Mouse (Mus musculus) cerebellum, adult 9-10 months (tissue): ENCODE results near the gene 4931428L18Rik.
"Not testable (repeated sequence)": the region's sequence is repeated elsewhere in the genome, so short reads cannot be mapped to it uniquely, and the experiment has no call there.

Experiments used
- DNase-seq: peaks from one replicate; pipeline ENCODE4 v3.0.0; 2022

The 4931428L18Rik gene

DNA sequence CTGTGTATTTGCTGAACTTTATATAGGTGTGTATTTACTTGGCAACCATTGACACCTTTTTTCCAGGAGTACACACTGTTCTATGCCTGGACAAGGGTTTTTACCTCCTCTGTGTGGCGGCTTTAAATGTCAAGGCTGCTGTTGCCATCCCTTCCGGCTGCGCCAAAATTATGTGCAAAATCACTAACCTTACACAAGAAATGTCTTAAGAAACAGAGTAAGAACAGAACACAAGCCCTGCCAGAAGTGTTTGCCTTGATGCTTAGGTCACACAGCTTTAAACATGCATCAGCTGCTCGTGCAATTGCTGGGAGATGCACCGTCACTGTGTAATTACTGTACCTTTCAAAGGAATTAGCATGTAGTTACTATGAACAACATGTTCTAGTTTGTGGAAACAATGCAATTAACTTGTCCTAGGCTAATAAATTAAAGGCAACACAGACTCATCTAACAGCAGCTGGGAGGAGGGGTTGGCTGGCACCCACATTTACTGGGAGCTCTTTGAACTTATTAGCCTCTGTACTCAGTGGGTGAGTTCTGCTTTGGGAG, 171.0 kb downstream of the 4931428L18Rik start:
- DNase-seq: no peak

- DNase-seq: no peak
Observed at GRCm38 (mm10) chr1:31049954-31050652, 172.4 kb downstream of the 4931428L18Rik start.

DNA sequence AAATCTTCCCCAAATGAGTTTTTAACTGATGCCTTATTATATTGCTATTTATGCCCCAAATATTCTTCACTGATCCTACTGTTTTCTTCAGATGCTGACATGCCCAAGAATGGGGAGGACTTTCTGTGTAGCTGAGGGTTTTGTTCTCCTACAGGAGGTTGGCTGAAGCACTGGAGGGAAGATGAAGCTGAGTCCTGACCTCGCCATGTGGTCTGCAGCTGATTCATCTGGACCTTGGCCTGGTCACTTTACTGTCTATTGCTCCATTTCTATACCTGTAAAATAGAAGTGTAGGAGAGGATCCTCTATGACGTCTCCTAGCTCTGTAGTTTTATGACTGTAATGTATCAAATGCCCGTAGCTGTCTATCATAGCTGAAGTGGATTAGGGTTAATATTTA, 179.3 kb downstream of the 4931428L18Rik start:
- no peak for DNase-seq

GRCm38 (mm10) chr1:31042793-31043192, 179.7 kb downstream of the 4931428L18Rik start:
- no peak for DNase-seq

GRCm38 (mm10) chr1:31033851-31034534, 188.5 kb downstream of the 4931428L18Rik start:
- DNase-seq: peak; percentile 20

DNA sequence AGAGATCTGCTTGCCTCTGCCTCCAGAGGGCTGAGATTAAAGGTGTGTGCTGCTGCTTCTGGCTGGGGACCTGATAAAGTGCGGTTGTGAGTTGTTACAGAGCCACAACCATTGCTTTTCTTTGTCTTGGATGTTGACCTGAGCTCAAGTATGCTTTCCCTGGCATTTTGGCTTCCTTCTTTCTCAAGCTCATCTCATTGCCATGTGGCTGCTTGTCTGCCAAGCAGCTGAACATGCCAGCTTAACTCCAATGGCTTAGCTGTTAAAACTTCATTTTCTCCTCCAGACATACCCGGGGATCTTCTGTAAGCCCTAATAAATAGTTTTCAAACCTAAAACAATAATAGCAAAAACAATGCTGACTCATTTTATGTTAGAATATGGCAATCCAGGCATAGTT, 190.1 kb downstream of the 4931428L18Rik start:
- DNase-seq: no peak

DNA sequence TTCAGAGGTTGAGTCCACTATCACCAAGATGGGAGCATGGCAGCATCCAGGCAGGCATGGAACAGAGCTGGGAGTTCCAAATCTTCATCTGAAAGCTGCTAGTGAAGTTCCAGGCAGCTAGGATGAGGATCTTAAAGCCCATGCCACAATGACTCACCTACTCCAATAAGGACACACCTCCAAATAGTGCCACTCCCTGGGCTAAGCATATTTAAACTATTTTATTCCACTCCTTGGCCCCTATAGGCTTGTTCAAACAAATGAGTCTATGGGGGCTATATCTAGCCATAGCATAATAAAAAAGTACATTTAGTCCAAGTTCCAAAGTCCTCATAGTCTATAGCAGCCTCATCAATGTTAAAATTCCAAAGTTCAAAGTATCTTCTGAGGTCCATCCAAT, 199.3 kb downstream of the 4931428L18Rik start:
- DNase-seq: no peak

GRCm38 (mm10) chr1:31019283-31019682, 203.2 kb downstream of the 4931428L18Rik start:
- no peak for DNase-seq

GRCm38 (mm10) chr1:31017377-31017776, 205.1 kb downstream of the 4931428L18Rik start:
- no peak for DNase-seq

- DNase-seq: no peak
Observed at GRCm38 (mm10) chr1:31016068-31016467, 206.4 kb downstream of the 4931428L18Rik start.

DNA sequence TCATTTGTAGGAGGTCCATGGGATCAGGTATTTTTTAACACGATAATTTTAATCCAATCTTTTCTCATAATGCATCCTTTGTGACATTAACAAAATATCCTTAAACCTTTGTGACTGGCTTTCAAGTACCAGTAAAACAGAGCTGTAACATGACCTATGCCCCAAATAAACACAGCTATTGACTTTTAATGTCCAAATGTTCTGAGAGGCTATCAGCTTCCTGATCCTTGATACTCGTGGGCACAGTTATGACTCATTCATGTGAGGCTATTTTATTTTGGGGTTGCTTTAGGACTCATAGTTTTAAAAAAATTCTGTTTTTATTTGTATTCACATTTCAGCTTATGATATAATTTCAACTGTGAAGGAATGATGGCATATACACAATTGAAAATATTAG, 207.2 kb downstream of the 4931428L18Rik start:
- no peak for DNase-seq

DNA sequence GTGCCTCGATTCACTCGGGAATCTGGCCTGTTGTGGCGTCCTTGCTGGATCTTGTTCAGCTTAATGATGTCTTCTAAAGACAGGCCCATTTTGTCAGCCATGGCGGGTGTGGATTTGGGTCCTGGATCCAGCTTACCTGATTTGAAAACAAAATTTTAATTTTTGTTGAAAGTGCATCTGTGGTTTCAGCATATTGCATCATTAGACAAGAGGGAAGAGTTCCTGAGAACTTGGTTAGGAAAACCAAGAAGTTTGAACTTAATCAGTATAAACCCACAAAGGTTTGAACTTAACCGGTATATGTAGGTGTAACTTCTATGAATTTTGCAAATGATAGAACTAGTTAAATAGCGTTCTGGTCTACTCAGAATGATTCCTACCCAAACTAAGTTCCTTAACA, 244.6 kb downstream of the 4931428L18Rik start, which contains the start of gene AC153137.1:
AC153137.1 (minus strand) TSS at position 101 of the 400 bp plus-strand sequence.
- DNase-seq: not testable (repeated sequence)

GRCm38 (mm10) chr1:30977239-30977638, 245.2 kb downstream of the 4931428L18Rik start:
- DNase-seq: not testable (repeated sequence)

DNA sequence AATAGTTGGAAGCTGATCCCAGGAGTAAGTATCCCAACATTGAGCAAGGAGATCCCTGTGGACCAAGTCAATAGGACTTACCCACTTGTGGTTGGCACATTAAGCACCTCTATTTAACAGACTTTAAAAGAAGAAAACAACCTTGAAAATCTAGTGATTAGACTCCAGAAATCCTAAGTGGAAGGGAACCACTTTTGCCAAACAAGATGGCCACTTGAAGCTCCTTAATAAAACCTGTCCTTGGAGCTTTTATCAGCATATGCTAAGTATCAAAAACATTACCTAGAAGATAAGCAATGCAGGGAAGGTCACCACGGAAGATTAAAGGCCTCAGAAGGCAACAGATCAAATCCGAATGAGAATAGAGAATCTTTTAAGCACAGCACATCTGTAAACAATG, 270.7 kb downstream of the 4931428L18Rik start:
- DNase-seq: no peak

DNA sequence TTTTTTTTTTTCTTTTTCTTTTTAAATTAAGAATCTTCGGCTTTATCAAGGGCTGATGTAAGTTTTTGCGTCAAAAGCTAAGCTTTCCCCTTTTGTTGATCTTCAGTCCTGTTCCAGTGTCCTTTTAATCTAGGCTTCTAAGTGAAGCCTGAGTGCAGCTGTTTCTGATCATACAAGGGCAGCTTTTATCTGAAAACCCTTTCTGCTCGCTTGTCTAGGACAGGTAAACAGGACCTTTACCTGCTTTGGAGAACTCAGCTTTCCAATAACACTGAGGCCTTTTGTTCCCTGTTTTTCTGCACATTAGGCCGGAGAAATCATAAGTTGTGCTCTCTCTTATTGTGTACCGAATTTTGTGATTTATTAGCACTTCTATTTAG, 272.0 kb downstream of the 4931428L18Rik start:
- DNase-seq: peak; percentile 49

GRCm38 (mm10) chr1:30949710-30950455, 272.6 kb downstream of the 4931428L18Rik start:
- peak; percentile 96 for DNase-seq

GRCm38 (mm10) chr1:30948950-30949639, 273.4 kb downstream of the 4931428L18Rik start:
- peak; percentile 57 for DNase-seq

DNA sequence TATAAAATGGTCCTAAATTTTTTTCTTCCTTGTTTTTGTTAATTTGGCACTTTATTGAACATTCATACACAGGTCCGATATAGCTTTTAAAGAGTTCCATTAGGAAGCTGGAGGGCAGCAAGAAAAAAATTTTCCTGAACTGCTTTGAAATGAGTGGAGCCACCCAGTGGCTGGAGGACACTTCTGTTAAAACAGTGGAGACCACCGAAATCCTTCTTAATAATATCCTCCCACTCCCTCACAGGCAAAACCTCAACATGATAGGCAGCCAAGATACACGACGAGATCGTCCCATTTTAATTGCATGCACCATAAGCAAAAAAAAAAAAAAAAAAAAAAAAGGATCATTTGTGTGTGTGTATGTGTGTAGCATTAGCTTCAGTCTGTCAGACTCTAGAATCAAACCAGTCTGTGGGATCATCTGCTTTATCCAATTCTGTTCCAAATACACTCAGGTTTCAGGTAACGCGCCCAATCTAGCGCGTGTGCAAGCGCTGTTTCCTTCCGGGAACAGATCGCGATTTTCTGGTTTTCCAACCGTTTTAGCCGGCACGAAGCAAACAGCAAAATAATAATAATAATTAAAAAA, 274.0 kb downstream of the 4931428L18Rik start:
- DNase-seq: peak; percentile 58
